Mouse (Mus musculus) spleen, postnatal 14 days (tissue): ENCODE data around the gene Olfr524.

Experiments
- DNase-seq, 2 experiments: peaks; one replicate each; pipeline ENCODE4 v3.0.0; 2021 to 2022; ENCODE audit warnings: low spot score in 2 of 2

The Olfr524 gene

GRCm38 (mm10) chr7:140205864-140206263 lies at the start of gene Olfr524:
Gene Olfr524 (minus strand): TSS chr7:140205964.
- DNase-seq: no peak

- no peak for DNase-seq
These were observed 48.1 kb upstream of the Olfr524 start for GRCm38 (mm10) chr7:140253780-140254299.

- DNase-seq: no peak
These were observed 41.5 kb upstream of the Olfr524 start, which contains the start of gene 5830411N06Rik for GRCm38 (mm10) chr7:140247216-140247615. Gene 5830411N06Rik (plus strand): TSS chr7:140247284.

GRCm38 (mm10) chr7:140233696-140234095 lies 27.9 kb upstream of the Olfr524 start:
- no peak for DNase-seq

GRCm38 (mm10) chr7:140231026-140231425 lies 25.3 kb upstream of the Olfr524 start:
- no peak for DNase-seq

- DNase-seq: no peak
These were observed 22.7 kb upstream of the Olfr524 start for GRCm38 (mm10) chr7:140228476-140228875.

- DNase-seq: no peak
These were observed 18.4 kb upstream of the Olfr524 start for GRCm38 (mm10) chr7:140224209-140224608.

- DNase-seq: no peak
These were observed 14.6 kb upstream of the Olfr524 start for GRCm38 (mm10) chr7:140220375-140220774.

GRCm38 (mm10) chr7:140219268-140219667 lies 13.5 kb upstream of the Olfr524 start:
- no peak for DNase-seq

GRCm38 (mm10) chr7:140217967-140218366 lies 12.2 kb upstream of the Olfr524 start, which contains the start of gene Cd163l1:
Gene Cd163l1 (plus strand): TSS chr7:140218267.
- no peak for DNase-seq

- no peak for DNase-seq
These were observed 8.1 kb upstream of the Olfr524 start for GRCm38 (mm10) chr7:140213841-140214240.

GRCm38 (mm10) chr7:140208677-140209076 lies 2.9 kb upstream of the Olfr524 start:
- DNase-seq: no peak

GRCm38 (mm10) chr7:140208153-140208552 lies 2.4 kb upstream of the Olfr524 start:
- DNase-seq: no peak

- DNase-seq: no peak
These were observed 1.1 kb upstream of the Olfr524 start for GRCm38 (mm10) chr7:140206904-140207303.

GRCm38 (mm10) chr7:140201090-140201489 lies 4.7 kb downstream of the Olfr524 start:
- DNase-seq: no peak

GRCm38 (mm10) chr7:140196002-140196401 lies 9.8 kb downstream of the Olfr524 start:
- no peak for DNase-seq

- no peak for DNase-seq
These were observed 11.7 kb downstream of the Olfr524 start for GRCm38 (mm10) chr7:140194031-140194430.

- no peak for DNase-seq
These were observed 12.9 kb downstream of the Olfr524 start for GRCm38 (mm10) chr7:140192851-140193250.

GRCm38 (mm10) chr7:140192445-140192844 lies 13.3 kb downstream of the Olfr524 start:
- no peak for DNase-seq

GRCm38 (mm10) chr7:140190435-140190834 lies 15.3 kb downstream of the Olfr524 start:
- DNase-seq: no peak

- no peak for DNase-seq
These were observed 17.1 kb downstream of the Olfr524 start for GRCm38 (mm10) chr7:140188391-140189328.

GRCm38 (mm10) chr7:140187721-140188390 lies 17.9 kb downstream of the Olfr524 start:
- DNase-seq: no peak
